Mouse (Mus musculus): ENCODE data around the gene Kcnv2.

Gene Kcnv2

DNA sequence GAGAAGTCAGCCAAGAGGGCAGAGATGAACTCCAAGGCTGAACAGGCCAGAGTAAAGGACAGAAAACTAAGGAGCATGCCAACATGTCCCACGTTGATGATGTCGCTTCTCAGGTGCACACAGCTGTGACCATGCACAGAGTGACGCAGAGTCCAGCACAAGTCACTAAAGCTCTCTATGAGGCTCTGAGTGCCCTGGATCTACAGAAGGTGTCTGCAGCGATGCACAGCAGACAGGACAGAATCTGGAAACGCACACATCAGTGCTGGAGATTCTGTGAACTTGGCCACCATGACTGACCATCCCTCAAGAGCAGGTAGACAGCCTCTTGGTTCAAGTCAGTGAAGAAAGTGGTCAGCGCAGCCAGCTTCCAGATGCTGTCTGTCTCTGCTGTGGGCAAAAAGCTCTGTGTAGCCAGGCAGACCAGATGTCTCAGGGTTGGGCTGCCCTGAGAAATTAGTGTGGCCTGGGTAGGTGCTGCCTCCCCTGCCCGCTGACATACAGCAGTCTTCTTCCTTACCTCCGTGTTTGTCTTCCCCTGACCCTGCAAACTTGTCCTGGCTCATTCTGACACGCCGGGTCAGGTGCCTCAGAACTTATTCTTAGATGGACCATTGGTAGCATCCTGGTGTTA lies 43.8 kb downstream of the Kcnv2 start:
- DNase-seq = no peak

DNA sequence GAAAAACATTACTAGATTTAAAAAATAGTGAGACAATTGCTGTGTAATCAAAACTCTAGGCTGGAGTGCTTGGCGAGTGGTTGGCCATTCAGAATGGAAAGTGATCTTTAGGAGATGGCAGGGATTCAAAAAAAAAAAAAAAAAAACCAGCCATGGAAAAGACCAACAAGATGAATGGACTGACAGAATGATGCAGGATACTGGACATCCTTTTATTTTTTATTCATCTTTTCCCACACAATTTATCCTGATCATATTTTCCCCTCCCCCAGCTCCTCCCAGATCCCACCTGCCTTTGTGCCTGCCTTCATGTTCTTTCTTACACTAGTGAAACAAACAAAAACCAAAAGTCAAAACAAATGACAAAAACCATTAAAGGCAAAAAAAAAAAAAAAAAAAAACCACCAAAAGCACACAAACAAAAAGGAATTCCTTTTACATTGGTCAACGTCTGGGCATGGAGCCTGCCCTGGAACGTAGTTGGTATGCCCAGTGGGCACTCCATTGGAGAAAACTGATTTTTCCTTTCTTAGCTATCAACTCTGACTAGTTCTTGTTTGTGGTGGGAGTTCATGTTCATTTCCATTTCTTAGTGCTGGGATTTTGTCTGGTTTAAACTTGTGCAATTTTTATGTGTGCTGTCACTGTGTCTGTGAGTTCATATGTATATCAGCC lies 47.2 kb downstream of the Kcnv2 start:
- DNase-seq = no peak

DNA sequence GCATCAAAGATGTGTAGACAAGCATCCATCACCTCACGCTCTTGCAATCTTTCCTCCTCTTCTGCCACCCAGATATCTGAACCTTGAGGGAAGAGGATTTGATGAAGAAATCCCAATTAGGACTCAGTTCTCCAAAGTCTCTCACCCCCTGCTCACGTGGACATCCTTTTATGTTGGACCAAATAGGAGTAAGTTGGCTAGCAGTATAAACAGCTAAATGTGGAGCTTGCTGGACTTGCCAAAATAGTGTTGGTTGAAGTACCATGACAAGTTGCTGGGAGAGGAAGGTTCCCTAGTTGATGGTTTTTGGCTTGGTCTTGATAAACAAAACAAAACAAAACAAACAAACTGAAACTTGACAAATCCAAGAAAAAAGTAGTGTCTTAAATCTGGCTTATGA lies 47.8 kb downstream of the Kcnv2 start:
- DNase-seq = no peak

DNA sequence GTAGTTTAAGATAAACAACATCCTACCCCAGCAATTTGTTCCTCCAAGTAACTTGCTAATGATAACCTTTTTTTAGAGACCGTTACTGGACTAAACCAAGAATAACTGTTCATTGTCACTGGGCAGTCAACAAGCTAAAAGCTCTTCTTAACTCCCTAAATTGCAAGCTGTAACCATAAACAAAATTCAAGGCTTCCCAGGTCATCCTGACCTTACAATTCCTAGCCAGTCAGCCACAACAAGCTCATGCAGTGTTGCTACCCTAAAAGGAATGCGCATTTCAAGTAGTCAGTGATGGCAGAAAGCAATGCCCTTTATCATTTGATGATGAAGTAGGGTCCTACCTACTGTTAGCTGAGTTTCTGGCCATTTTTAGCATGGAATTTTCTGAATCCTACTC lies 48.4 kb downstream of the Kcnv2 start:
- no peak for DNase-seq

DNA sequence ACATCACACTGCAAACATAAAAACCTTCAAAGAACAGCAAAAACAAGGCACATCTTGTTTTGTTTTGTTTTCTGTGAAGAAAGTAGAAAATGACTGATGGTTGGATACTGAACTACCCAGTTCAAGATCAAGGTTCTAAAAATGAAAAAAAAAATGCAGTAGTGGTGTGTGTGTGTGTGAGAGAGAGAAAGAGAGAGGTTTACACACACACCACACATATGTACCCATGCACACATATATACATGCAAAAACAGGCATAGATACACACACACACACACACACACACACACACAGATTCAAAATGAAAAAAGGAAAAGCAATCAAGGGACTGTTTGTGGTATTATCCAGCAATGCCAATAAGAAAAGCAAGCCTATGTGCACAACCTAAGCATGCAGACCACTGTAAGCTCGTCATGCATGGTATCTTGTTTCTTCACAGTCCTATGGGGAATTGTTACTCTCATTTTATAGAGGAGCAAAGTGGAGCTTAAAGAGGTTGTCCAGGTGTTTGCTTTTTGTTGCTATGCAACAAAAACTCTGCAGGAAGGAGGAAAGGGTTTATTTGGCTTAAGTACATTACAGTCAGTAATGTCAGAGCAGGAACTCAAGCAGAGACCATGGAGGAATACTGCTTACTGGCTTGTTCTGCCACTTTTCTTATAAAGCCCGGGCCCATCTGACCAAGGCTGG lies 57.5 kb downstream of the Kcnv2 start:
- no peak for DNase-seq

DNA sequence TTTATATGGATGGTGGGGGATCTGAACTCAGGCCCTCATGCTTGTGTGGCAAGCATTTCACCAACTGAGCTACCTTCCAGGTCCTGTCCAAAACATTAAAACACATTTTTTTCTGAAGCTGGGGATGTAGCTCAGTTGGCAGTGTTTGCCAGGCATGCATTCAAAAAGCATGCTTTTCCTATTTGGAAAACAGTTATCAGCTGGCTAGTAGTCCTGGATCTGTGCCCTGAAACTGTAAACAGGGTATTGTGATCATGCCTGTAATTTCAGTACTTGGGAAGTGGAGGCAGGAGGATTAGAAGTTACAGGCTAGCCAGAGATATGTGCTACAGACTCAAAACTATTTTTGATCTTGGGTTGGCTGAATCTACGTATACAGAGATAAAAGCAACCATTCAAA lies 59.7 kb downstream of the Kcnv2 start:
- DNase-seq = no peak

DNA sequence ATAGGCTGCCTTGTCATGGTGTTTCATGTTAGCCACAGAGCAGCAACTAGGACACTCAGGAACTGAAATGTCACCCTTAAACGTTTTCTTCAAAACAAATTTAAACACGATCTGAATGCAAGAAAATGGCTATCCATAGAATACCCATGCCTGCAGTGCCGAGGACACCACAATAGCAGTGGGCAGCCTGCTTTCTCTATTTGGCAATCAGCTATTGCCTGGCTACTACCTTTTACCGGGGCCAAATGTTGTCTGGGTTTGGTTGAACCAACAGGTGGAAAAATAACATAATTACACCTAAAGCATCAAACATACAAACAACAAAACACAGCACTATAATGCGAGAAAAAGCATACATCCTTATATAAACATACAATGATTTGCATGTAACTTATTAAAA lies 60.9 kb downstream of the Kcnv2 start:
- no peak for DNase-seq

DNA sequence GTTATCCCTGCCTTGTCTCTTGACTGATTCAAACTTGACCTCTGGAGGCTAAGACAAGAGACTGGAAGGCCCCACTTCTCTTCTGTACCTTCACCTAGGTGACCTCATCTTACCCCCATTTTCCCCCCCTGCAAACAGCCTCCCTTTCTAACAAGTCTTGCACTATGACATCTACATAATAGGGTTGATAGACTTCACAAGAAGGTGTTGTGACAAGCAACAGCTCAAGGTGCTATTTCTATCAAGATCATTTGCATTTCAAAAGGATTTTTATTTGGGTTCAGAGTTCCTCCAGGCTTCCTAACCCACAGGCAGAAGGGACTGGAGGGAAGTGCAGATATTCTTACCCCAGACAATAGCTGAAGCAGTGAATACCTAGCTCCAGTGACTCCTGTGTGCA lies 62.9 kb downstream of the Kcnv2 start:
- no peak for DNase-seq

All from embryo, embryonic 11 days (tissue).